In genomic region chr8:105088581-105088980, GRCm38 (mm10) we compare ENCODE assay signal across 50 mouse cellular contexts. TPM values are rescaled to one million over a fixed set of nuclear protein-coding genes. Genes with fewer than 3 reads are reported as not detected.
"Had no signal": no experiment of that assay in that cellular context is flagged by ENCODE, and none has a peak within 500 bp of the region (broad histone marks: within the 10 kb centered on the region; RNA-seq: fewer than 3 reads in every experiment).

No protein-coding gene starts in this region.

- DNase-seq: heart, postnatal 10 days; heart, postnatal 14 days; heart, postnatal 36 days; heart, postnatal 4 days; kidney, adult 11 months; kidney, adult 18-20 months; kidney, adult 9 months; kidney, postnatal 10 days; kidney, postnatal 14 days; kidney, postnatal 25 days; kidney, postnatal 36 days; kidney, postnatal 4 days; layer of hippocampus, adult 9-11 months; layer of hippocampus, postnatal 36 days had no signal

- H3K4me3 ChIP-seq: heart, embryonic 10.5 days; heart, embryonic 12.5 days; heart, embryonic 13.5 days; heart, embryonic 15.5 days; hindbrain, embryonic 10.5 days; hindbrain, embryonic 12.5 days; hindbrain, embryonic 13.5 days; hindbrain, embryonic 15.5 days; intestine, embryonic 15.5 days; kidney, embryonic 15.5 days; layer of hippocampus, adult 2 months; left cerebral cortex, adult 2 months had no signal

- ATAC-seq: hindbrain, embryonic 16.5 days; hindbrain, postnatal 0 days; inflammation-experienced regulatory T-cells, adult 6 months; intestine, embryonic 15.5 days; intestine, embryonic 16.5 days; intestine, postnatal 0 days had no signal

- H3K9me3 ChIP-seq: heart, embryonic 10.5 days; heart, embryonic 12.5 days; heart, embryonic 13.5 days; heart, embryonic 15.5 days; hindbrain, embryonic 10.5 days; hindbrain, embryonic 12.5 days; hindbrain, embryonic 13.5 days; hindbrain, embryonic 15.5 days; intestine, embryonic 15.5 days; kidney, embryonic 15.5 days had no signal

- H3K9ac ChIP-seq: heart, embryonic 12.5 days; heart, embryonic 13.5 days; heart, embryonic 15.5 days; hindbrain, embryonic 12.5 days; hindbrain, embryonic 13.5 days; hindbrain, embryonic 14.5 days; hindbrain, embryonic 15.5 days; intestine, embryonic 15.5 days; kidney, embryonic 15.5 days had no signal

- H3K4me1 ChIP-seq: heart, embryonic 12.5 days; heart, embryonic 15.5 days; hindbrain, embryonic 10.5 days; hindbrain, embryonic 12.5 days; hindbrain, embryonic 13.5 days; hindbrain, embryonic 15.5 days; intestine, embryonic 15.5 days; kidney, embryonic 15.5 days had no signal

- H3K27me3 ChIP-seq: heart, embryonic 12.5 days; heart, embryonic 13.5 days; heart, embryonic 15.5 days; hindbrain, embryonic 12.5 days; hindbrain, embryonic 13.5 days; hindbrain, embryonic 15.5 days; intestine, embryonic 15.5 days; kidney, embryonic 15.5 days had no signal

- H3K4me2 ChIP-seq: heart, embryonic 11.5 days; heart, embryonic 12.5 days; heart, embryonic 13.5 days; heart, embryonic 15.5 days; hindbrain, embryonic 12.5 days; hindbrain, embryonic 13.5 days; hindbrain, embryonic 14.5 days; hindbrain, embryonic 15.5 days; intestine, embryonic 15.5 days; kidney, embryonic 15.5 days had no signal

- H3K27ac ChIP-seq: heart, embryonic 10.5 days; heart, embryonic 13.5 days; heart, embryonic 15.5 days; hindbrain, embryonic 10.5 days; hindbrain, embryonic 12.5 days; hindbrain, embryonic 13.5 days; hindbrain, embryonic 14.5 days; hindbrain, embryonic 15.5 days; hindbrain, postnatal 0 days; intestine, embryonic 15.5 days; kidney, embryonic 15.5 days; kidney, postnatal 0 days; layer of hippocampus, adult 2 months; left cerebral cortex, adult 2 months had no signal

- H3K36me3 ChIP-seq: heart, embryonic 10.5 days; heart, embryonic 12.5 days; heart, embryonic 13.5 days; heart, embryonic 15.5 days; hindbrain, embryonic 10.5 days; hindbrain, embryonic 12.5 days; hindbrain, embryonic 13.5 days; hindbrain, embryonic 15.5 days; intestine, embryonic 15.5 days; kidney, embryonic 15.5 days had no signal

RNA-seq across cellular contexts. Expression of gene Ces3b, which starts 5.0 kb away (rescaled TPM):
- total RNA-seq: heart, postnatal 14 days; heart, postnatal 36 days; heart, postnatal 4 days; hematopoietic stem cell, adult 5-6 weeks; hindbrain, postnatal 0 days; layer of hippocampus, adult 18-20 months; layer of hippocampus, adult 2 months; layer of hippocampus, adult 8-10 months; layer of hippocampus, postnatal 10 days; layer of hippocampus, postnatal 14 days; layer of hippocampus, postnatal 25 days; layer of hippocampus, postnatal 36 days; left cerebral cortex, adult 18-20 months; left cerebral cortex, adult 2 months had no signal
- polyA plus RNA-seq: heart, embryonic 10.5 days; heart, embryonic 11.5 days; heart, embryonic 12.5 days; heart, embryonic 13.5 days; hindbrain, embryonic 10.5 days; hindbrain, embryonic 11.5 days; hindbrain, embryonic 12.5 days; hindbrain, embryonic 13.5 days; hindbrain, embryonic 14.5 days; hindbrain, embryonic 15.5 days; hindbrain, embryonic 16.5 days; hindbrain, postnatal 0 days; inflammation-experienced regulatory T-cells, adult 6 months; intestine, embryonic 14.5 days; intestine, embryonic 15.5 days; intestine, embryonic 16.5 days; intestine, postnatal 0 days; kidney, embryonic 14.5 days; kidney, embryonic 15.5 days; kidney, embryonic 16.5 days; kidney, postnatal 0 days; large intestine, adult 2 months had no signal

RNA-seq across cellular contexts. Expression of gene Ces3a, which starts 40.2 kb away (rescaled TPM):
- total RNA-seq: heart, postnatal 10 days; heart, postnatal 14 days; heart, postnatal 25 days; heart, postnatal 36 days; heart, postnatal 4 days; hematopoietic stem cell, adult 5-6 weeks; hindbrain, postnatal 0 days; layer of hippocampus, adult 18-20 months; layer of hippocampus, adult 2 months; layer of hippocampus, adult 8-10 months; layer of hippocampus, postnatal 10 days; layer of hippocampus, postnatal 14 days; layer of hippocampus, postnatal 25 days; layer of hippocampus, postnatal 36 days; left cerebral cortex, adult 18-20 months; left cerebral cortex, adult 2 months had no signal
- polyA plus RNA-seq: heart, embryonic 10.5 days; heart, embryonic 11.5 days; heart, embryonic 12.5 days; heart, embryonic 13.5 days; heart, embryonic 14.5 days; heart, embryonic 15.5 days; heart, embryonic 16.5 days; heart, postnatal 0 days; hindbrain, embryonic 10.5 days; hindbrain, embryonic 11.5 days; hindbrain, embryonic 12.5 days; hindbrain, embryonic 13.5 days; hindbrain, embryonic 14.5 days; hindbrain, embryonic 15.5 days; hindbrain, embryonic 16.5 days; hindbrain, postnatal 0 days; inflammation-experienced regulatory T-cells, adult 6 months; intestine, embryonic 14.5 days; intestine, embryonic 15.5 days; intestine, embryonic 16.5 days; intestine, postnatal 0 days; kidney, embryonic 14.5 days; kidney, embryonic 15.5 days; kidney, embryonic 16.5 days; kidney, postnatal 0 days; large intestine, adult 2 months had no signal

RNA-seq across cellular contexts. Expression of gene Ces4a, which starts 43.0 kb away (rescaled TPM):
- total RNA-seq: heart, postnatal 10 days; heart, postnatal 14 days; heart, postnatal 25 days; heart, postnatal 36 days; heart, postnatal 4 days; hematopoietic stem cell, adult 5-6 weeks; layer of hippocampus, adult 18-20 months; layer of hippocampus, adult 2 months; layer of hippocampus, adult 8-10 months; layer of hippocampus, postnatal 10 days; layer of hippocampus, postnatal 14 days; layer of hippocampus, postnatal 25 days; layer of hippocampus, postnatal 36 days; left cerebral cortex, adult 18-20 months; left cerebral cortex, adult 2 months had no signal
- polyA plus RNA-seq: heart, embryonic 10.5 days; heart, embryonic 11.5 days; heart, embryonic 12.5 days; heart, embryonic 13.5 days; heart, embryonic 14.5 days; heart, embryonic 15.5 days; heart, embryonic 16.5 days; heart, postnatal 0 days; hindbrain, embryonic 10.5 days; hindbrain, embryonic 11.5 days; hindbrain, embryonic 12.5 days; hindbrain, embryonic 13.5 days; hindbrain, embryonic 14.5 days; hindbrain, embryonic 16.5 days; inflammation-experienced regulatory T-cells, adult 6 months; intestine, embryonic 14.5 days; intestine, embryonic 15.5 days; intestine, embryonic 16.5 days; intestine, postnatal 0 days; kidney, embryonic 14.5 days; kidney, embryonic 15.5 days; kidney, embryonic 16.5 days; kidney, postnatal 0 days; large intestine, adult 2 months had no signal
